Mouse (Mus musculus) gastrocnemius, adult 2 months (tissue): Measurements from ENCODE around the gene Cntrl. TPM values are rescaled to one million over a fixed set of nuclear protein-coding genes. Genes with fewer than 3 reads are reported as not detected.

Experiments used
- DNase-seq: peaks from one replicate; pipeline ENCODE4 v3.0.0; 2022
- H3K27ac ChIP-seq: fragments of 200-600 bp; 2 replicates; pipeline ENCODE4 v1.8.1; 2022; ENCODE audit warnings: mild to moderate bottlenecking
- H3K4me3 ChIP-seq: fragments of 200-600 bp; 2 replicates; pipeline ENCODE4 v1.8.1; 2022; ENCODE audit warnings: mild to moderate bottlenecking, moderate library complexity
- CTCF ChIP-seq: fragments of 200-600 bp; IDR thresholded peaks from 2 replicates; pipeline ENCODE4 v1.8.1; 2022; ENCODE audit warnings: antibody characterized with exemption, mild to moderate bottlenecking, moderate library complexity
- intact Hi-C: fragments of 180-260 bp; cut with DNase I; formaldehyde crosslinking; loops from one replicate; pipeline ENCODE4 v1.15.1; 2025
- total RNA-seq, 2 experiments: library from RNA; stranded (reverse); gene quantifications; 2 replicates each; pipeline ENCODE4 v1.2.3; 2021

The Cntrl gene
- total RNA-seq, 2 experiments from 2014 or later = 8.0 to 8.4 TPM

GRCm38 (mm10) chr2:35199971-35200897, 90.9 kb downstream of the Cntrl start:
- Histone ChIP-seq H3K27ac (peak overlapping the region; percentile 100), H3K4me3 (peak overlapping the region; percentile 85)
- intact Hi-C loops = no loop called here
- TF ChIP-seq CTCF = no peak
- peak; percentile 59 for DNase-seq

- no peak for TF ChIP-seq CTCF
These were observed 91.8 kb downstream of the Cntrl start, which contains the start of gene Rab14 for GRCm38 (mm10) chr2:35200898-35201668. Gene Rab14, minus strand, starts transcription at chr2:35201120.

GRCm38 (mm10) chr2:35203729-35204128, 94.4 kb downstream of the Cntrl start:
- intact Hi-C loops = no loop called here

More at GRCm38 (mm10) chr2:35200898-35201668, 91.8 kb downstream of the Cntrl start, which contains the start of gene Rab14:
- Histone ChIP-seq H3K4me3 (peak within 1 kb of the TSS; percentile 85), H3K27ac (peak within 1 kb of the TSS; percentile 100)
- intact Hi-C loops = no loop called here
- peak; percentile 100 for DNase-seq

GRCm38 (mm10) chr2:35206761-35207160, 97.5 kb downstream of the Cntrl start:
- no peak for TF ChIP-seq CTCF
- Histone ChIP-seq H3K27ac (no peak overlapping the region), H3K4me3 (no peak overlapping the region)
- intact Hi-C loops = no loop called here
- no peak for DNase-seq

More at GRCm38 (mm10) chr2:35203729-35204128, 94.4 kb downstream of the Cntrl start:
- Histone ChIP-seq H3K4me3 (no peak overlapping the region), H3K27ac (no peak overlapping the region)
- no peak for DNase-seq
- TF ChIP-seq CTCF = no peak

GRCm38 (mm10) chr2:35208054-35208453, 98.8 kb downstream of the Cntrl start:
- DNase-seq = no peak
- intact Hi-C loops = no loop called here
- no peak for TF ChIP-seq CTCF

GRCm38 (mm10) chr2:35208931-35209665, 99.8 kb downstream of the Cntrl start:
- intact Hi-C loops = no loop called here
- H3K4me3 ChIP-seq = no peak overlapping the region
- no peak overlapping the region for H3K27ac ChIP-seq
- no peak for TF ChIP-seq CTCF
- no peak for DNase-seq

More at GRCm38 (mm10) chr2:35208054-35208453, 98.8 kb downstream of the Cntrl start:
- no peak overlapping the region for H3K4me3 ChIP-seq
- H3K27ac ChIP-seq = no peak overlapping the region

GRCm38 (mm10) chr2:35211681-35212080, 102.4 kb downstream of the Cntrl start:
- intact Hi-C loops = no loop called here
- Histone ChIP-seq H3K27ac (no peak overlapping the region), H3K4me3 (no peak overlapping the region)
- TF ChIP-seq CTCF = no peak
- DNase-seq = no peak

GRCm38 (mm10) chr2:35213345-35213910, 104.1 kb downstream of the Cntrl start:
- DNase-seq = no peak
- TF ChIP-seq CTCF = no peak
- Histone ChIP-seq H3K27ac (no peak overlapping the region), H3K4me3 (no peak overlapping the region)
- intact Hi-C loops = no loop called here

- peak; percentile 97; the same call in 1 of the 2 replicates for TF ChIP-seq CTCF
- Histone ChIP-seq H3K4me3 (peak overlapping the region; percentile 53), H3K27ac (peak overlapping the region; percentile 35; the same call in 1 of the 2 replicates)
- intact Hi-C loops = loop anchor here (2.0 kb wide), 1 partner anchor 56 kb away; no protein-coding TSS in a partner anchor
- peak; percentile 84 for DNase-seq
These were observed 105.6 kb downstream of the Cntrl start for GRCm38 (mm10) chr2:35214881-35215358.

- Histone ChIP-seq H3K27ac (no peak overlapping the region), H3K4me3 (no peak overlapping the region)
- intact Hi-C loops = loop anchor here (2.0 kb wide), 1 partner anchor 55 kb away; no protein-coding TSS in a partner anchor
- DNase-seq = no peak
- TF ChIP-seq CTCF = no peak
These were observed 106.1 kb downstream of the Cntrl start for GRCm38 (mm10) chr2:35215363-35215762.

- no peak for DNase-seq
- TF ChIP-seq CTCF = no peak
- no peak overlapping the region for H3K27ac ChIP-seq
- no peak overlapping the region for H3K4me3 ChIP-seq
- intact Hi-C loops = no loop called here
These were observed 107.4 kb downstream of the Cntrl start for GRCm38 (mm10) chr2:35216701-35217100.
